Mouse (Mus musculus): ENCODE data around the gene Fyn.

The Fyn gene

DNA sequence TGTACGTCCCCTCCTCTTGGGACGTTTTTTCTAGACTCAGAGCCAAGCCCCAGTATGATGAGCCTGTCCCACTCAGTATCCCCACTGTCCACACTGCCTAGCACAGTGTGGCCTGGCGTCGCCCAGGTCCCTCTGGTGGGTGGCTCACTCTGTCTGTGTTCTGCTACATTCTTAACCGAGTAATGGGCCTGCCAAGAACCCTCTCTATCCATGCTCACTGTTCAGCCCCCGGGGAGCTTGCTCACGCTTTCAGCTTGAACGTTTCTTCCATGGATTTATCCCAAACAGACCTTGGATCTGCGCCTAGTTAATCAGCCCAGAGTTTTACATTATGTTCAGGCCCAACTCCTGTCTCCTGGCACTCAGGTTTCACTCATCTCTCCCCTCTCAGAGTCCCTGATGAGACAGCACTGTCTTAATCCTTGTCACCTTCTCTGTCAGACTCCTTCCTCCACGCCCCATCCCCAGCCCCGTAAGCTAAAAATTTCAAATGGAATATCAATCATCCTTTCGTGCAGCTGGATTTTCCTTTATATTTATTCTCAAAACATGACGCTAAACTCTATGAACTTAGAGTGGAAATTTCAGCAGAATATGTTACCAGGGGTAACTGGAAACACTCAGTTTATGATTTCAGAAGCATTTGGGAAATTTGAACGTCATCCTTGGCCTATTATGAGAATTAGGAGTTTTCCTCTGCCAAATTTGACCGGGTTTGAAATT lies 174.0 kb downstream of the Fyn start:
- peak in 1 of 2 experiments; percentile 39 for DNase-seq

DNA sequence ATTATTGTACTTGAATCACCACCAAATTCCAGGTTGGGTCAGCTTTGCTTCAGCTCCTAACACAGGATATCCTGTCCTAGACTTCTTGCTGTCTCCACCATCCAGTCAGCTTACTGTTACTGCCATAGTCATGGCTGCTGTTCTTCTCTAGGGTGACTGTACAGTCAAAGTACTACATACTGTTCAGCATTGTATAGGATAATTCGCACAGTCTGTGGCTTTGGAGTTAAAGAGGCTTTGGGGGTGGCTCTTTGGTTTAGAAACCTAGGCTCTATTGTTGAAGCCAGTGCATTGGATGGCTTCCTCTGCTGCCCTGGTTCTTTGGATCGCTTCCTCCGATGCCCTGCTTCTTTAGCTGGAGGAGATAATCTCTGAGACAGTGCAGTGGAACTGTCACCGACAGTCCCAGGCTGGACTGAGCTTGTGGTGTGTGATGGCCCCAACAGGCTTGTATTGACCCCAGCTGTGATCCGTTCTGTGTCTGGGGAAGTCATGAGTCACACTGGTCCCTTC lies 174.7 kb downstream of the Fyn start:
- DNase-seq: no peak

DNA sequence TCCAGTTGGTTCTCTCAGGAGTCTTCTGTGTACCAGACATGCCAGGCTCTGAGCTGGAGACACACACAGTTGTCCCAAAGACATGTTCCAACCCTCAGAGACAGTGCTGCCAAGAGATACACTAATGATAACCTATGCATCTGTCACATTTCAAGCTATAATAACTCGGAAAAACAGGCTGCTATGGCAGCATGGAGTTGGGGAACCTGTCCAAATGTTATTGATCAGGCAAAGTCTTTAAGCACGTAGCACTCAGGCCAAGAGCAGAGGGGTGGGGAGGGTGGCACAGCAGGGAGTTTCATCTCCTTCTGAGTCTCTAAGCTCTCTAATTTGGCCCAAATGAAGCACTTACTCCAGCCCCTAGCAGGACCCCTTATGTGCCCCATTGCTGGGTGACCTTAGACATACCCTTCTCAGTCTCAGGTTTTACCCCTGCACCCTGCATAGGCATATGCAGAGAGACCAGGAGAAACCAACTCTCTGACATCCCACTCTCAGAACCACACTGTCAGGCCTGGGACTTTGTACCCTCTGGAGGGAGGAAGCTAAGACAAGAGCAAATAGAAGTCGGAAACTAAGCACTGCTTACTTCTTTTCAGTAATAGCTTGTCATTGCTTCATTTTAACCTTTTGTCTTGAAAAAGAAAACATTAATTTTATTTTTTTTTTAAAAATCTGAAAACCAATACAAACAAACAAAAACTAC lies 178.9 kb downstream of the Fyn start:
- no peak for DNase-seq

DNA sequence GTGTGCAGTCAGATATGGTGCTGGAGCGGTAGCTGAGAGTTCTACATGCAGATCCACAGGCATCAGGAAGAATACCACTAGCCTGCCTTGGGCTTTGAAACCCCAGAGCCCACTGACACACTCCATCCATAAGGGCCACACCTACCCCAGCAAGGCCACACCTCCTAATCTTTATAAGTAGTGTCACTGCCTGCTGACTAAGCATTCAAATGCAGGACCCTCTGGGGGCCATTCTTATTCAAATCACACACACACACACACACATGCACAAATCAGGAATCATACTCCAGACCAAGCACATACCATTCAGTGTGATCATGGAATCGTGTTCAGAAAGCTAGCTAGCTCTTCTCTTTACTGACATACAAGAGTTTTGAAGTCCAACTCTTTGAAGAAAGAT lies 182.1 kb downstream of the Fyn start:
- no peak for DNase-seq

DNA sequence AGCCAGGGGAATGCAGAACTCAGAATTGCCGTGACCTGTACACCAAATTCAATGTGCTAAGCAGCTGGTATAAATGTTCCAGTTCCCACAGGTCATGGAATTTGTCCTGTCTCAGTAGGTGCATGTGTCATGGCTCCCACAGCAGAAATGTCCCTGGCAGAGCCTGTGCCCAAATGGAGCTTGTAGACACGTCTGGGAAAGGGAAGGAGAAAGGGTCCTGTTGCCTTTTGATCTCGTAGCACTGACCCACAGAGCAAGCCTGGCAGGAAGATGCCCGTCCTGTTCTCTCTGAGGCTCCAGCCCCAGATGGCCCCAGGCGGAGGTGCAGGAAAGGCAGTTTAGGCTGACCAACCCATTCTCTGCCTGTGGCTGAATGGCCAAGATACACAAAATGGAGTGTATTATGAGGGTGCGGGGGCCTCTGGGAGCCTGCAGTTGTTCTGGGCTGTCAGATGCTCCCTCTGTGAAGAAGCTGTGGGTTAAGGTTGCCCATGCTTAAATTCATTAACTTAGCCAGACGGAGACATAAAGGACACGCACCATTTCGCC lies 183.1 kb downstream of the Fyn start:
- DNase-seq: no peak

DNA sequence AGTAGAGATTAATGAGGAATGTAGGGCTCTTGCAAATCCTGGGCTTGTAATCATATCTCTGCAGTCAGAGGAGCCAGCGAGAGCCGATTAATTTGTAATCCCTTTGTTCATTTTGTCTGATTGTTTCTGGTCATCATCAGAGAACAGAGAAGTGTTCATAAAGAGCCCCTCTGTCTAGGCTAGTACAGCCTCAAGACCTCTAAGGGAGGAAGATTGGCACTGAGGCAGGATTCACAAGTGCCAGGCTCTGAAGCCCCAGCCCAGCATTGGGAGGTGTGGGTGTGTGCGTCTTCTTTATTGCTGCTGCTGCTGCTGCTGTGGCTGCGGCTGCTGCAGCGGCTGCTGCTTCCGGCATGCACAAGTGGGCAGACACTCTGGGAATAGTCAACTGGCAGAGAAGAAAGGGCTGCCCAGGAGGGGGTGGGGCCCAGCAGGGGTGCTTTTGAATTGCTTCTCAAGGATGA lies 183.7 kb downstream of the Fyn start:
- DNase-seq: no peak

DNA sequence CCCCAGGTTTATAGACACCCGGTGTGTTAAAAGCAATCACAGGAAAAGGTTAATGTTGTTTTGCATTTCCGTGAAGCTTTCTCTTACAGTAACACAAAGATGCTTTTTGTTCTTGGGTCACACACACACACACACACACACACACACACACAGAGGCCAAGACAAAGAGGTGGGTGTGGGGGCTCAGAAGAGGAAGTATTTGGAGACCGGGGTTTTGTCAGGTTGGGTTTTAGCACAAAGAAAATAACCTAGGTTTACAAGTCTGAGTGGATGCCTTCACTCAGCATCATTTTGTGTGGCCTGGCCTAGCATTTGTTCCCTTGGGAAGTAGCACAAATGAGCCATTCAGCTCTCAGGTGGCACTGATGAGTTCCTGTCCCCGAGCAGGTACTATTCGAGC lies 184.2 kb downstream of the Fyn start:
- DNase-seq: no peak

DNA sequence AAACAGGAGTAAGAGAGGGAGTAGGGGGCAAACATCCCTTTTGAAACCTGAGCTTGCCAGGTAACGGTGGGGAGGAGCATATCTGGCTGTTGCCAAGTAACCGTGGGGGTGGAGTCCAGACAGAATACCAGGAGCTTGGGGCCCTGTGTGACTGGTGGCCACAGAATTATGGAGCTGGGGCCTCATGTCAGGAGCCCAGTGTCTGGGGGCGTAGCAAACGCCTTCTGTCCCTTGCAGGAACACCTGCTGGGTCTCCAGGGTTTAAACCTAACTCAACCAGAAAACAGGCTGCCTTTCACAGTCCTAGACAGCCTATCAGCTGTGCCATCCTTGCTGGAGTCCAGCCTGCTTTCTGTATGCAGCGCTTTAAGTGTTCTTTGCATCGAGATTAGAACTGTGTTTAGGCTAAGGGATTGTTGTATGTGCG lies 186.6 kb downstream of the Fyn start:
- DNase-seq: no peak

DNA sequence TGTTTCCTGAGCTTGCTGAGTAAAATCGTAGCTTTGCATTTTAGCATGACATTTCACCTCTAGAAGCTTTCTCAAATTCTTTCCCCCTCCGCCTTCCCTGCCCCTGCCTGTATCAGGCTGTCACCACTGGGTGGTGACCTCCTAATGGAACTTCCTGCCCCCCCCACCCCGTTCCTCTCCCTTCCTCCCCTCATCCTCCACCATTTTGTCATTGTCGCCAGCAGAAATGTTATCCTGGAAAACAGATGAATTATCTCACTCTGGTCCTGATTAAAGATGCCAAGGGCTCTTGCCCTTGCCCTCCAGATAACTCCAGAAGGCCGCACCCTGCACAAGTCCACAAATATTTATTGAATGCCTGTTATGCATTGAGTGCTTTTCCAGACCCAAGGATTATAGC lies 187.1 kb downstream of the Fyn start:
- DNase-seq: no peak

DNA sequence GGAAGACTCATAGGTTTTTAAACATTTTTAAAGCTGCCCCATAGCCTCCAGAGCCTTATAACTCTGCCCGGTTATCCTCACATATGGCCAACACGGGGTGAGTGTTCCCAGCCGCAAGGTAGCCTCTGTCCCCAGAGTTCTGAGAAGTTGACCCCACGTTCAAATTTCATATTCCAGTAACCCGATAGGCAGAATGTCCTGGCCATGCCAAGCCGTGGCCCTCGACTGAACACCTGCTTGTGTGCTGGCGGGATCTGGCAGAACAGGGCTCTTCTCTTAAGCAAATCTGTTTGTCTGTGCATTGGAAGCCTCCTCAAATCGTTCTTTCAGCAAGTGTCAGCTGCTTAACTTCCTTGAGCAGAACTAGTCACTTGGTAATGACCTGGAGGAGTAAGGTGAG lies 188.7 kb downstream of the Fyn start:
- no peak for DNase-seq

DNA sequence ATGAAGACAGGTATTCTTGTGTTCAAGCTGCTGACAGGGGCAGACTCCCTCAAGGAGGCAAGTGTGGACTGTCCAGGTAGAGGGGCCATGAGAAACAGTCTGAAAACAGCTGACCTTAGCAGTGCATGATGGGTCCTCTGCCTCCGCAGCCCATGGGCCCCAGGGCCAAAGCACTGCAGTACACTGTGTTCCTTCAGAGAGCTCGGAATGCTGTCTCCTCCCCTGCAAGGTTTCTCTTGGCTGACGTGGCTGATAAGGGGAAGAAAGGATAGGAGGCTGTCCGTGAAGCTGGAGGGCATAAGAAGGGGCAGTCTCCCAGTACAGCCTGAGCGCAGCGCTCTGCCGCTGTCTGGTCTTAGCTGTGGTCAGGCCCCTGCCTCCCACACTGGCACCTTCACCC lies 189.2 kb downstream of the Fyn start:
- no peak for DNase-seq

DNA sequence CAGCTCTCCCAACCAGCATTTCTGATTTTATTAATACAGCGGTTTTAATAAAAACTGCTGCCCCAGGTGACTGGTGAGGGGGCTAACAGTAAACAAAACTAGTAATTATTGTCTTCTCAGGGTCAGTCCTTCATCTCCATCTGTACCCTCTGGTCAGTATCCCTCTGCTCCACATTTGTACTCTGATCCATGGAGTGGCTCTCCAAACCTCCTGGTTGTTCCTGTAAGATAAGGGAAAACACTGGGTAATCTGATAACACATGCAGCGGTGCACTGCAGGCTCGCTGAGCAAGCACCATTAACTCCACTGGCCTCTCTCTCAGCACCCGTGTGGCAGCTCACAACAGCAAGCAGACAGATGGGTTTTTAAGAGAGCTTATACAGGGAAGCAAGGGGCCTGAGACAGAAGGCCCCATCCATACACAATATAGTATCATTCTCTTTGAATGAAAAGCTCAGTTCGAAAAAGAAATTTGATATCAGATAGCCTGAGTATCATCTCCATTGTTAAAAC lies 189.9 kb downstream of the Fyn start:
- no peak for DNase-seq

DNA sequence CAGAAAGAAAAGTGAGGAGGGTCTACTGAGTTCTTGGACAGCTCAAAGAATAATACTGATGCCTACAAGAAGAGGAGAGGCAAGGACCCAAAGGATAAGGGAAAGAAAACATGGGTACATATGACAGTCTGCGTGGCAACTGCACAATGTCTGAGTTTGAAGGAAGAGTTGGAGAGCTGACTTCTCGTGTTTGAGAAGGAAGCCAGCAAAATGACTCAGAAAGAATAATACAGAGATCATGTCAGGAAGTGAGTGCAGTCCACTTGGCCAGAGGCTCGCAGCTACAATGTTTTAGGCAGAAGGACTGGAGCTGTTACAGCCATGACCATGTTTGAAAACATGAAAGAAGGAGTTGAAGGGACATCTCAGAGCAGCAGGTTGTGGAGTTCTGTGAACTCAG lies 190.7 kb downstream of the Fyn start:
- no peak for DNase-seq

DNA sequence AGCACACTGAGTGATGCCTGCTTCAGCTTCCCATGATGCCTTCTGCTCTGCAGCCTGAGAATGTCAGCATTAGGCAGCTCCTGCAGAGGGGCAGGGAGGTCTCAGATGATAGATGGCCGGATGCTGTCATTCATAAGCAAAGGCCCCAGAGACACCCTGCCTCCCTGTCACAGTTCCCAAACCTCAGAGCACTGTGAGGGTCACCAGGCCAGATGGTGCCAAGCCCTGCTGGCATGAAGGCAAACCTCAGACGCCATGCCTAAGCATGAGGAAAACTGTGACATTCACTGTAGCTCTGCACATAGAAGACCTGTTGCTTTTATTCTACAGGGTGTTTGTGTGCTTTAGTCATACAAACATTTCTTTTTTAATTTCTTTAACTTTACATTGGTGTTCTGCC lies 193.7 kb downstream of the Fyn start:
- no peak for DNase-seq

DNA sequence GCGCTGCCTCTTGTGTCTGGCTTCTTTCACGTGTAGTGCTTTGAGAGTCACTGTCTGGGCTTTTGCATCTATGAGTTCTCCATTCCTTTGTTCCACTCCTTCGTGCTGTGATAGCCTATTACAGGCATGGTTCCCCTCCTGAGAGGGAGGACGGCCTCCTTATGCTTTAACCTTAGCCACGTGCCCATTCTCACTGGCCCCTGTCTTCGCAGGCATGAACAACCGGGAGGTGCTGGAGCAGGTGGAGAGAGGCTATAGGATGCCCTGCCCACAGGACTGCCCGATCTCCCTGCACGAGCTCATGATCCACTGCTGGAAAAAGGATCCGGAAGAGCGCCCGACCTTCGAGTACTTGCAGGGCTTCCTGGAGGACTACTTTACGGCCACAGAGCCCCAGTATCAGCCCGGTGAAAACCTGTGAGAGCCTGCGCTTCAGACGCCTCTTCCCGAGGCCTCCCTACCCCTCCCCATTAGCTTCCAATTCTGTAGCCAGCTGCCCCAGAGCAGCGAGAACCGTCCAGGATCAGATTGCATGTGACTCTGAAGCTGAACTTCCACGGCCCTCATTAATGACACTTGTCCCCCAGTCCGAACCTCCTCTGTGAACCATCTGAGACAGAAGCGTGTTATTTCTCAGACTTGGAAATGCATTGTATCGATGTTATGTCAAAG lies 195.0 kb downstream of the Fyn start:
- DNase-seq: no peak

DNA sequence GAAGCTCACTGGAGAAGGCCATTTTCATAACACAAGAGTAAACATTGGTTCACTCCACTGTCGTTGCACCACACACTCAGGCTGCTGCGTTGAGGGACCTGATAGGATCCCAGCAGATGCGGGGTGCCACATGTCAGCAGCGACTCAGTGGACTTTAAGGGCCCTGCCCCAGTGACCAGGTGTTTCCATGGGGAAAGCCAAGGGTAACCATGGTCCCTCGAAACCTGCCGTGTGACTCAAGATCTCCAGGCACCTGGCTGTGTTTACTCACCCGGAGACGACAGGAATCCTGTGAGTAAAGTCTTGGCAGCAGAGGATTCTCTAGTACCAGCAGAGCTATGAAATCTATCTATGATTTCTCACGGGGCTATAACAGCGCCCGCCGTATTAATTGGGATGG lies 198.2 kb downstream of the Fyn start:
- DNase-seq: no peak

DNA sequence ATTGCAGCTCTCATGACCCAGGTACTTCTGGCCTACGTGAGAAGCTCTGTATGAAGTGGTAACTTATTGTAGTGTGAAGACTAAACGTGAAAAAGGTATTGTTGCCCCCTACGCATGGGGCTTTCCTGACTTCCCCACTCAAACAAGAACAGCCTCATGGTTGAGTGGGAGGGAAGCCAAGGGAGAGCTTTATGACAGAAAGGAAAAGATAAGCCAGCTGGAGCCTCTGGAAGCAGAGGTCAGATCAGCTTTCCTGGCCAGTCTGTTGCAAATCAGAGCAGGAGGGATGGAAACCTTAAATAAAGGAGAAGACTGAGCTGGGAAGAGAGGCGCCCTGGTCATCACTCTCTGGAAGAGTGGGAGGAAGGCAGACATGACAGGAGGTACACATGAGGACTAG lies 200.3 kb downstream of the Fyn start:
- no peak for DNase-seq

DNA sequence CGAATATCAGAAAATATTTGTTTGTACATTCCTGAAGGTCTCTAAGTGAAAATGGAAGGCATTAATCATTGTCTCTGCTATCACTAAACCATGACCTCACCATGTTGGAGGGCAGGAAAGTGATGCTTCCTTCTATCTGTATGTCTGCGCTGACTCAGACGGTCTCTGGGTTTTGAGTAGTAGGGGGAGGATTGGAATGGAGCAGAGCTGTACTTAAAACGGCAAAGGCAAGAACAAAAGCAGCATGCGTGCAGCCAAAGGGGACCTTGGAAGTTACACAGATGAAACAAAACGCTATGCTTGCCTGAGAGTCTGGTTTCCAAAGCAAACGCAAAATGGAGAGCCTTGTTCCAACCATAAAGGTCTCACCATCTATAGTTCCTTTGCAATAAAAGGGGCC lies 202.4 kb downstream of the Fyn start:
- no peak for DNase-seq

DNA sequence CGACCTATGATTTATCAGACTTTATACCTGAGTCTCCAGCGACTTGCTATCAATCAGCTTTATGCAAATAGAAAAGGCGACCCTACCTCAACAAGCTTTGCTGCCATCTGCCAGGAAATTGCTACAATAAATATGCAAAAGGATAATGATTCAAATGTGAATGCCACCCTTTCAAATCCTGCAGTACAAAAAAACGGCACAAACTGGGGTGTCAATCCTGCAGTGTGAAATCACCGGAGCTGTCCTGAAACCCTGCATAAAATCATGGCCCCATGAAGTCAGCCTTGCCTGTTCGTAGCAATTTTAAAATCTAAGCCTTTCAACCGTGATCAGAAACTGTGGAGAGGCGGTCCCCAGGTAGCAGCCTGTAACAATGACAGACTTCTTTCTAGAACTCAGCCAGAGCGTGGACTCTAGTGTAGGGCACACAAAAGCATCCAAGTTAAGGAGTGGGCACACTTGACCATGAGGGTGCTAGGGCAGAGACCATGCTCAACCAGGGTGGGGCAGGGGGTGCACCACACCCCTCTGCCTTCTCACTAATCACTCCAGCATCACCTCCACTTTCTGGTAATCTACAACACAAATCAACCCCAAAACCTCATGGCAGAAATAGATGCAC lies 203.5 kb downstream of the Fyn start:
- no peak for DNase-seq

DNA sequence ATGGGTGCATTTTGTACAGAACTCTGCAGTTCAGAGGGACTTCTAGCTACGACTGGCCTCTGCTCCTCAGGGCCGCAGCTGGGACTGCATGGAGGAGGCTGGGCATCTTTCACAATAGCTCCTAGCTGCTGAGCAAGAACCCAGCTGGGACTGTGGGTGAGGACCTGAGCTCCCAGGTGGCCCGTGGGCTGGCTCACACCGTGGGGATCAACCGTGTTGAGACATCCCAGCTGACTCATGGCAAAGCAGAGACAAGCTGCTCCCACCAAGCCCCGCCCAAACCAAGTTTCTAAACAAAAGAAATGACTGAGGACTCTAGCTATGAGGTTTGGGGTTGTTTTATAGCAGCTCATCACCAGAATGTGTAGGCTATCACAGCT lies 204.0 kb downstream of the Fyn start:
- DNase-seq: no peak

DNA sequence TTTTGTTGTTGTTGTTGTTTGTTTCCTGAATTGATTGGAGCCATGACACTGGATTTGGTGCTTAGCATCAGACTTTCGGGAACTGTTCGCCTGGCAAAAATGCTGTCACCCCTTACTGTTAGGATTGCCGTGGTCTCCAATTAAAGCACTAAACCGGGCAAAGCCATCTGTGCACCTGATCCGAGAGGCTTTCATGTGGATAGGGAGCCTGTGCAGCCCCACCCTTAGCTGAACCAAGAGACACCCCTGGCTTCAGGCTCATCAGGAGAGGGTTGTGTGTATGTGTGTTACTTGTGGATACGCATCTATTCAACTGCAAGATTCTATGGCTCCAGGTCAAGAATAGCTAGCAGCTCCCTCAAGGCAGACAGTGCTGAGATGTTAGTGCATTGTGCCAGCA lies 207.8 kb downstream of the Fyn start:
- no peak for DNase-seq

DNA sequence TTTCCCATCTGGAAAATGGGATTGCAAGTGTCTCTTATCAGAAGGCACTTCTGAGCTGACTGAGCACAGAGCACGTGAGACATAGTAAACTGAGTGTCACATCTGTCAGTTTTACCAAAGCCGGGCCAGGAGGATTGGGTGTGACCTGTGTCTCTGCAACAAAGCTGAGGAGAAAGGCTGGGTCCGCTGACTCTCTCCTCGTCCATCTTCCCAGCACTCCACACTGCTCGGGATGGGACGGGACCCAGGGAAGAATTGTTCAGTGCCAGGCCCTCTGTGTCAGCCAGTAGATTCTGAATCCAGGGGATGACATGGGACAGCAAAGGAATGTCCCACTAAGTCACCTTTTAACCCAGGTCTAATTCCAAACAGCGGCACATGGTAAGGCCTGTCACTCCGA lies 211.8 kb downstream of the Fyn start:
- DNase-seq: no peak

DNA sequence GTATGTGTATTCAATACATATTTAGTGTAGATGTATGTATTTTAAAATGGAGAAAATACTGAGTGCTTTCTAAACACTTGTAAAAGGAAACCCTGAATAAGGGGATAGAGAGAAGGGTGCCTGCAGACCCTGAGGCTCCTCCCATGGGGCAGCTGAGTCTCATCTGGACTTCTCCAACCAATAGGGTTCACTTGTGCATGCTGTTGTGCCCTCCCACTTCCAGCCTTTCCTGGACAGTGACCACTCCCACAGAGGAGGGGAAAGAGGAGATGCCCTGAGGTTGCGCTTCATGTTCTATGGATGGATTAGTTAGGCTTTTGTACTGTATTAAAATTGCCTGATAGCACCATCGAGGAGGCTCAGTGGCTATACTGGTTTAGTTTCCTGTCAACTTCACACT lies 213.7 kb downstream of the Fyn start:
- no peak for DNase-seq
